Mouse (Mus musculus) large intestine, adult 2 months (tissue): ENCODE measurements at regions not wholly inside any gene's neighbourhood (a gene's known extent, or its start where the extent isn't known, plus 50 kb on each side); places are given as distances from the start of the nearest gene placed in this dataset.
"Not testable (repeated sequence)": the region's sequence is repeated elsewhere in the genome, so short reads cannot be mapped to it uniquely, and the experiment has no call there.

ENCODE experiments used
- DNase-seq: peaks from one replicate; pipeline ENCODE4 v3.0.0-alpha.2; 2012; ENCODE audit warnings: low read depth, low spot score
- WGBS: fragments of 180-500 bp; shearing (Covaris S2); methylation state at CpG from one replicate; pipeline ENCODE4 v1.1.7; 2018; 5-methylcytosine and 5-hydroxymethylcytosine counted together

DNA sequence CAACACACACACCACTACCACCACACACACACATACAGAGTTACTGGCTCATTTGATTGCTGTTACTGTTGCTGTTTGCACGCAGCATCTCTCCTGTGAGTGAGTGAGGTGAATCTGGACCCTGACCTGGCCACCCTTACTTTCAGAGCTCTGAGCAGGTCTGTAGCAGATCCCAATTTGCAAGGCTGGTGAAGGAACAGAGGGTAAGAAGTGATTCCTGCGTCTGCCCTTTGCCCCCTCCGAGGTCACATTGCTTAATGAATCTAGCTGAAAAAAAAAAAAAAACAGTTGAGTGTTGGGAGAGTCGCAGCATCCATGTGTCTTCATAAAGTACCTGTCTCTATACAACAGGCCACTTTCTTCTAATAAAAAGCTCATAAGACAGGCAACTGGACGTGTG lies 224.1 kb upstream of the Klf3 start:
- WGBS = 31% methylated on average over 5 of the region's 5 CpGs

DNA sequence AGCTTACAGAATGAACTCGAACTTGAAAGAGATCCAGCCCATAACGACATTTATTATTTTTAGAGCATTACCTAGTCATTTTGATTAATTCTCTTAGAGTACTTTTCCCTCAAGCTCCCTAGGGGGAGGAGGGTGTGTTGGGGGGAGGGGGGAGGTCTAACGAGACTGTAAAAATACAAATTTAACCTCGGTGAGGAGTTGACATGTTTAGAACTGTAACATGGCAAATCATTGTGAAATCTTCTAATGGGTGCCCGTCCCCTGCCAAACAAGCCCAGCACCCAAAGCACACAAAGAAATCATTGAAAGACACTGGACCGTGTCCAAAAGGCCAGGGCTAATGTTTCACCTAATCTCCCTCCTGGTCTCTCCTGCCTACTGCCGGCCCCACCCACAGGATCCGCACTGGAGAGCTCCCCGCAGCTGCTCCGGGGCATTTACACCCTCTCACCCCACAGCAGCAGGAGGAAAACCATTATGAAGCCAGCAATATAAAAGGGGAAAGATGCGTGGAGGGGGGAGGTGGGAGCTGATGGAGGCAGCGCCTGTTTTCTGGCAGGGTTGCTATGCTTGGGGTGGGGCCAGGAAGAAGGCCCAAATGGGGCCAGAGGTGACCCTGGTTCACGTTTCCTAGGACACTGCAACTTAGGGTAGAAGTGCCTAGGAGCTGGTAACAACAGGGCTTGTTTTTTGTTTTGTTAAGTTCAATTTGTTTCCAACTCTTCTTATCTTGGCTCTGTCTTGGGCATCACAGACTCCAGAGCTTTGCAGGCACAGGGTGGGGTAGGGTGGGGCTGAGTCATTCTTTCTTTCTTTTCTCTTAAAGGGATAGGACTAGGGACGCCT lies 223.5 kb upstream of the Klf3 start:
- DNase-seq = peak; percentile 91
- 8% methylated on average over 14 of the region's 14 CpGs for WGBS

More for the DNA sequence above, 224.1 kb upstream of the Klf3 start:
- DNase-seq = no peak

DNA sequence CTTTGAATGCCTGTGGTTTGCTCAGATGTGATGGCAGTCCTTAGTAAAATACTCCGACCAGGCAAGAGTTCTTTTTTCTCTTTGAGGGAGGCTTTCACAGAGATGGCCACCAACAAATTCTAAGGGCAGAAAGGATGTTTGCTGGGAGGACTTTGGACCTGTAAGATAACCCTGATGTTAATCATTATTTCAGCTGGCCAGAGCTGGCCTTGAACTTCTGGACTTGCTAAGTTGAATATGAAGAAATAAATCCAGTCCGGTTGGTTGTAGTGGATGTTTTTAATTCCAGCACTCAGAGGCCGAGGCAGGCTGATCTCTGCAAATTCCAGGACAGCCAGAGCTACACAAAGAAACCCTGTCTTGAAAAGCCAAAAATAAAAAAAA lies 222.9 kb upstream of the Klf3 start:
- WGBS = 32% methylated on average over 3 of the region's 3 CpGs
- no peak for DNase-seq

DNA sequence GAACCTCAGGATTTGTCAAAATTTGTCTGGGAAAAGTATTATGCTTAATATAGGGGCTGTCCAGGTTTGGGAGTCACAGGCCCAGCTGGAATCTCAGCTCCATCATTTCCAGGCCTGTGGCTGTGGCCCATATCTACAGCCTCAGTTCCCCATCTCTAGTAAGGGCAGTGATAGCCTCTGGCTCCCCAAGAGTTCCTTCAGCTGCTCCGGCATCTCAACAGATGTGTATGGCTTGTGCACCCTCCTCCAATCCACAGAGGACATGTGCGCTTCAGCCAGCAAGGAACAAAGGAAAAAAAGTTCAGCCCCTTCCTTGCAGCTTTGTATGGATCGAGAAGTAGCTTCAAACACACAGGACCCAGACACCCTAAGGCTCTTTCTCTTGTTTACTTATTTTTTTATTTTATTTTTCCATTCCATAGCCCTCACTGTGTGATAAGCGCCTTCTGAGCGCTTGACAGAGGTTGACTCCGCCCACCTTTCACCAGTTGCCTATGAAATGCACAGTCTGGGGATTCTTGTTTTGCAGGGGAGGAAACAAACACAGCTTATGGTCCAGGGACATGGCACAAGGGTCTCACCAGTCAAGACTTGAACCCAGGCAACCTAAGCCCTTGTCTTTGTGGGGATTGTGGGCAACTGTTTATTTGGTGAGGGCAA lies 222.3 kb upstream of the Klf3 start:
- DNase-seq = no peak
- 92% methylated on average over 6 of the region's 6 CpGs for WGBS

DNA sequence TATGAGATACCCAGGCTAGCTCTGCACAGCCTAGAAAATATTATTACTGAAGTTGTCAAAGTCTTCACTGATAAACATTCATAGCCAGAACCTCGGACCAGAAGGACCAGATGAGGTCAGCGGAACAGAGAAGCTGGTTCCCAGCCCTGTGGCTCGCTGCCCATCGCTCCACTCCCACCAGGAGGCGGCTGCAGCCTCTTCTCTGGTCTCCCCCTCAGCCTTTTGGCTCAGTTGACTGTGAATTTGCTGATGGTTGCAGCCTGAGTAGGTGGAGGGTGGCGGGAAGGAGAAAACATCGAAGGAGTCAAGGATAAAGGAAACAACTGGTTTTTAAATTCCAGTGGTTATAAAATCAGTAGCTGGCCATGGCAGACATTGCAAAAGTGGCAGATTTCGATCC lies 221.7 kb upstream of the Klf3 start:
- 67% methylated on average over 8 of the region's 8 CpGs for WGBS
- no peak for DNase-seq

DNA sequence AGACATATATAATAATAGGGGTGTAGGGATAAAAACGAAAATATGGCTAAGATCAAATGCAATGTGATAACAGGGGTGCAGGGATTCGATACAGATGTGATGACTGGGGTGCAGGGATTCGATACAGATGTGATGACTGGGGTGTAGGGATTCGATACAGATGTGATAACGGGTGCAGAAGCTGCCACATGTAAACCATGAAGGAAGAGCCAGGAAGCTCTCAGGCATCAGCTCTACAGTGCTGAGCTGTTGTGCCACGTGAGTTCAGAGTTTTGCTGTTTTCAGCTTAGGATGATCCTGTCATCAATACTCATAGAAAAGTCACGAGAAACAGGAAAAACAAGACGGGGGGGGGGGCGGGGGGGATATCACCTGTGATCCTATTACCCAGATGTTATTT lies 221.2 kb upstream of the Klf3 start:
- WGBS = 77% methylated on average over 9 of the region's 9 CpGs
- DNase-seq = no peak

DNA sequence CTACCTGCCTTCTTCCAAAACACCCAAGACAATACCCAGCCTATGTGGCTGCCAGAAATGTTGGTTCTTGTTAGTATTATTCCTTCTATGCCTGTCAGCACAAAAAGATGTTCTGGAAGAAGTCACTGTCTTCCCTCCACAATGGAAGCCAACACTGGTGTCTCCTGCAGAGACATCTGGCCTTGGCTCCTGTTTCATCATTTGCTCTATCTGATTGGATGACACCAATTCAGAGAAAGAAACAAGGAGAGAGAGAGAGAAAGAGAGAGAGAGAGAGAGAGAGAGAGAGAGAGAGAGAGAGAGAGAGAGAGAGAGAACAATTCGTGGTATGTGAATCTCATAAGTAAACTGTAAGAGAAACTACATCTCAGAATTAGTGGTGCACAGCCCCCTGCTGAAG lies 218.9 kb upstream of the Klf3 start:
- 60% methylated on average over 1 of the region's 1 CpGs for WGBS

DNA sequence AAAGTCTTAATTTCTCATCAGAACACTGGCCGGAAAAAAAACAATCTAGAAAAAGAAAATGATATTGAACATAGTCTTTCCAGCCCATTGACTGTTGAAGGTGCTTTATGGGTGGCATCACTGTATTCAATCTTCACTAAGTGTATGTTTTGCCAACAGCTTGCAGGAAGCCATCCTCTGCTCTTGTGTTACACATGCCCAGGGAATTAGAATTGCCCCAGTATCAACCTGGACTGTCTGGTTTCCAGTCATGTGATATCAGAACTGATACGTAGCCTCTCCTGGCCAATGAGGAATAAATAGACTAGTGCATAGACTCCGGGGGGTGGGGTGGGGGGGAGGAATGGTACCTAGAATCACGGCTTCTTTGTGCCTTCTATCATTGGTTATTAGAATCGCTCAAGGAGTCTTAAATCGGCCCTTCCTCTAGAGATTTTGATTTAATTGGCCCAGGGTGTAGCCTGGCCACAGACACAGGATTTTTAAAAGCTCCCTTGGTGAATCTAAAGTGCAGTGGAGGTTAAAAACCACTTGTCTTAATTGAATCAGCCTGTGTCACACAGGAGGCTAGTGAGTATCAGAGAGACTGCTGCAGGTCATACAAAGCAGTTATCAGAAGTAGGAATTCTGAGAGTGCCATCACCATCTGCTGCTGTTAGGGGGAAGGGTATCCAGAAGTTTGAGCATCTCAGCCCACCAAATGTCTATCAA lies 218.0 kb upstream of the Klf3 start:
- WGBS = 89% methylated on average over 6 of the region's 6 CpGs
- no peak for DNase-seq

More for the DNA sequence above, 218.9 kb upstream of the Klf3 start:
- no peak for DNase-seq

DNA sequence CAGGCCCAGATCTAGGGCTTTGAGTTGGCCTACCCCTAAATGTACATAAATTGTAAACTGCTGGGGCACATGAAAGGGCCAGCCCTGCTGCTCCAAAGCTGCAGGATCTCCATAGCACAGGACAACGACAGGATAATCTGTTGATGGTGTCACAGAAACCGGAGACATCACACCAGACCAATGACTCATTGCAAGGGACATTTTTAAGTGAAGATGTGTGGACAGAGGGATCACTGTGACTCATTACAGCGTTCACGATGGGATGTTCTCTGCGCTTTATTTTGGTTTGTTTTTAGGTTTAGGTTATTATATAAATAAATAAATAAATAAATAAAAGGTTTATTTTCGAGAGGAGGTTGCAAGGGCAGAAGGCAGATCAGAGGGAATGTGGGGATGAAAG lies 216.9 kb upstream of the Klf3 start:
- DNase-seq = no peak
- WGBS = 81% methylated on average over 6 of the region's 6 CpGs

DNA sequence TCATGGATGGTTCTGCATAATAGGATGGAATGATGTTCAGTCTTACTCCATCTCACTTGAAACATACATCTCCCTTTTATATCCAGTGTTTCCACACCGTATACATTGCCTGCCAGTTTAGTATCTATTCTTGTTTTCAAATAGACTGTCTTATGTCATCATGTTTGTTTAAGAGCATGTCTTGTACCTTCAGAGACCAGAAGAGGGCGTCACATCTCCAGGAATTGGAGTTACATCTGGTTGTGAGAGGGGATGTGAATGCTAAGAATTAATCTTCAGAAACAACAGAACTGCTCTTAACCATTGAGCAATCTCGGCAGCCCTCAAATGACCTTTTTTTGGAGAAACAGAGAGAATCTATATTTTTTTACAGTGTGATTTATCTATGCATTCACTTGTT lies 216.3 kb upstream of the Klf3 start:
- no peak for DNase-seq
- WGBS = 95% methylated on average over 3 of the region's 3 CpGs

DNA sequence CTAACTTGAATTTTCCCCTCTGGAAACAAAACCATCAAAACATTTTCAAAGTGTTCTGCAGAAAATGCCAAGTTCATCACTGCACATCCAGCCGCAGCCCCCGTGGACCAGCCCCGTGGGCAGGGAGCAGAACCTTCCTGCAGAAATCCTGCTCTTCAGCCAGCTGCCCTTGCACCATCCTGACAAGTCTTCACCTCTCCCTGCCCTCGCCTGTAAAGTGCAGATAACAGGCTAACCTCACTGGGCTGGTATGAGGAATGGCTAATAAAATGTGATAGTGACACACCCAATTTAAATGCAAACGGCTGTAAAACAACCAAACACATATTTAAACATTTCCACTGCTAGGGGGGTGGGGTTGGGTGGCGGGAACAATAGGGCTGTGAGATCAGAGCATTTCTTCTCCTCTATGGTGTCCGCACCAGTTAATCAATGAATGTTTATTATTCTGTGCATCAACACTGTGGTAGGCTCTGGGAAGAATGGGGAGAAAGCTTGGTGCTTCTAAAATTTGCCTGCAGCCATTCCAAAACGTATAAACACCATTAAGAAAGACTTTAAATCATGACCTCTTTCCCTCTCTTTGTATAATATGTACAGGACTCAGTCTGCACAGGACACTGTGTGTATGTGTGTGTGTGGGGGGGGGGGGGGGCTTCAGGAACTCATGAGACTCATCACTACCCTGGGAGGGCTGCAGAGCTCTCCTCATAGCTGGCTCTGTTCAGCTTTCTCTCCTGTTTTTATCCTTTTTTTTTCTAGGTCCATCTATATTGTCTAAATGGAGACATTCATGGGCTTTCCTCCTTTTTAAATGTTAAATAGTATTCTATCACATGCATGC lies 215.1 kb upstream of the Klf3 start:
- WGBS = 18% methylated on average over 8 of the region's 8 CpGs
- DNase-seq = peak; percentile 82

DNA sequence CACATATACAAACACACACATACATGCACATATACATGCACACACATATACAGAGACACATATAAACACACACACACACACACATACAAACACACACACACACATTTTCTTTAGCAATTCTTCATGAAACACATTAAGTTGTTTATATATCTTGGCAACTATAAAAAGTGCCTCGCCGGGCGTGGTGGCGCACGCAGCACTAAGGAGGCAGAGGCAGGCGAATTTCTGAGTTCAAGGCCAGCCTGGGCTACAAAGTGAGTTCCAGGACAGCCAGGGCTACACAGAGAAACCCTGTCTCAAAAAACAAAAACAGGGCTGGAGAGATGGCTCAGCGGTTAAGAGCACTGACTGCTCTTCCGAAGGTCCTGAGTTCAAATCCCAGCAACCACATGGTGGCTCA lies 214.4 kb upstream of the Klf3 start:
- WGBS = 91% methylated on average over 8 of the region's 8 CpGs
- DNase-seq = not testable (repeated sequence)

DNA sequence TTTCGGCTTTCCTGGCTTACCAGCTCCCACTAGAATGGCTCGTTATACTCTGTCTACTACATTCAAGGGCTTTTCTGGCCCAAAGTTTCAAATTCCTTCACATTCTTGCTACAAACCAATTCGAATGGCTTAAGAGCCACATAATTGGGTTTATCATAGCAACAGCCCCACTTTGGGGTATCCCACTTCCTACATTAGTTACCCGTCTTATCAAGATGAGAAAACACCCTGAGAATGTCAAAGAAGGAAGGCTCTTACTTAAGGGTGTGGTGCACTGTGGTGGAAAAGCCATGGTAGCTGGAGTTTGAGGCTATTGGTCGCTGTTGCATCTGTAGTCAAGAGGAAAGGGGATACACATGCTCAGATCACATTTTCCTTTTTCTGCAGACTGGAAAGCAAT lies 213.2 kb upstream of the Klf3 start:
- 93% methylated on average over 5 of the region's 5 CpGs for WGBS
- DNase-seq = no peak

DNA sequence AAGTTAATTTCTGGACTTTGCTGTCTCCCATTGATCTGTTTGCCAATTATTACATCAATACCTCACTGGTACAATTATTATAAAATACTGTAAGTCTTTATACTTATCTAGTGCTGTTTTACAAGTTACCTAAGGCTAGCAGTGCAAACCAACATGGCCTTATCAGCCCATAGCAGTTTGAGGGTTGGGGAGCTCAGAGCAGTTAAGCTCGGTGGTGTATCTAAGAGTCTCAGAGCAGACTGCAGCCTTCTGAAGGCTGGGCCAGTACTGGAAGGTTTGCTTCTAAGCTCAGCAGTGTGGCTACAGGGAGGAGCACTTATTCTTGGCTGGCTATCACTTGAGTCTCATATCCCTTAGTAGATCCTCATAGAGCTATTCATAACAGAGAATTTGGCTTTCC lies 212.4 kb upstream of the Klf3 start:
- 37% methylated on average over 1 of the region's 1 CpGs for whole genome bisulfite sequencing
- no peak for DNase-seq

DNA sequence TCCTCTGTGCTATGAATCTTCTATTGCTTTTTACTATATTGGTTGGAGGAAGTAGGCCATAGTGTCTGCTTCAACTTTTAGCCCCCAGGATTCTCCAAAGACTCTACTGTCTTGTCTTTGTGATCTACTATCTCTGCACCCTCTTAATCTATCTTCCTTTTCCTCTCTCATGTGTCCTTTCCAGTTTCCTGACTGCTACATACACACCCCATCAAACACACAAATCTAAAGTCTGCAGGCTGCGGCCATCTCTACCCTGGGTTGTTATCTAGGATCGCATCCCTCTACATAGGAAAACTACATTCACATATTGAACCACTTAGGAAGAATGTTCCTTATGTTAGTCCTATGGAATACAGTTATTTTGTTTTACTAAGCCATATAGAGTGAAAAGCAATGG lies 211.4 kb upstream of the Klf3 start:
- no peak for DNase-seq
- WGBS = 99% methylated on average over 2 of the region's 2 CpGs

DNA sequence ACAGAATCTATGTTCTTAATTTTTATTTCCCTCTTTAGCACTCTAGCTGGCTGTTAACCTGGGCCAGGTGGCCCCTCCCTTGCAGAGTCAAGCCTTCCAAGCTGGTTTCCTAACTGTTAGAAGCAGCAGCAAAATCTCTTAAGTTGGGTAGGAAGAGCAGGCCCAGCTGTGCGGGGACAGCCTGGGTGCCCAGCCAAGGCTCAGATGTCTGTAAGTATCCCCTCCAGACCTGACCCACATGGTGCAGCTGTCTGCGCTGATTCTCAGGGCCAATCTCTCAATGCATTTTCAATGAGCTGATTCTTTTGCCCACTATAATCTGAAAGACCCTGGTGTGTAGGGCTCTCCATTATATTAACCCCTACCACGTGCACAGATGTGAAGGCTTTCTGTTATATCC lies 208.0 kb upstream of the Klf3 start:
- 39% methylated on average over 3 of the region's 3 CpGs for WGBS

DNA sequence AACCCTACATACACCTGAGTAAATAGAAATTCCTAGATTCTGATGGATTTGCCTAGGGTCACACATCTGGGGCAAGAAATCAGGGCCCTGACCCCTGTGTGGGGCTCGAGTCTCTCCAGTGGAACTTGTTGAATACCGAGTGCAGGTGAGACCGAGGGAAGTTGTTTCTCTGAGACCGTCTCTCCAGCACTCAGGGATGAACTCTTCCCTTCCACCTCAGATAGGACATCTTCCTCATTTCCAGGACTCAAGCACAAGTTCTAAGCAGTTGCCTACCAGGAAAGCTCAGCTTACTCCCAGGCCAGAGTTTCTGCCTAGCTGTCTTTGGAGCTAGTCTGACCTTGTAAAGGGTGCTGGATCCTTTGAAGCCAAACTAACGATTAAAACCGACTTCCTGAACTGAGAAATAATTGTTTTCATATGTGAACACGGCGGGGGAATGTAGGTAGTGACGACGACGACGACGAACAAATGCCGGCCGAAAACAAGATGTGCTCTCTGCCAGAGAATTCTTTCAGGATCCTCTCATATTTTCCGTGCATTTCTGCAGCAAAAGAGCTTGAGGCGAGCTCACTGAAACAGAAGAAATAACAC lies 207.3 kb upstream of the Klf3 start:
- DNase-seq = no peak
- WGBS = 45% methylated on average over 17 of the region's 17 CpGs

More for the DNA sequence above, 208.0 kb upstream of the Klf3 start:
- DNase-seq = no peak

DNA sequence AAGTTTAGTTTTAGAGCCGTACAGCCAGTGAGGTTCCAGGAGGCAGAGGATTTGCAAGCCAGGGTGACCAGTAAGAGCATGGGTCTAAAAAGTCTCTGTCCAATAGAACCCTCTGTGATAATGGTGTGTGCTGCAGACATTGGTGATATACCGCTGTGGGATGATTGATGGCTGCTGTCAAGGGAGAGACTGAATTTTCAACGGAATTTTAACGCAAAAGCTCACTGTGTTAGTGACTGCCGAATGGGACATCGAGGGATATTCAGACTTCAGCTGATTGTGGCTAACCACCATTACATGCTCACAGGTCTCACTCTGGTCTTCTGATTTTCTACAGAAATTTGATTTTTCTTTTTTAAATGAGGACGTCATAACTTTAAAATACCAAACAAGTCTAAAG lies 206.2 kb upstream of the Klf3 start:
- 91% methylated on average over 7 of the region's 7 CpGs for WGBS

DNA sequence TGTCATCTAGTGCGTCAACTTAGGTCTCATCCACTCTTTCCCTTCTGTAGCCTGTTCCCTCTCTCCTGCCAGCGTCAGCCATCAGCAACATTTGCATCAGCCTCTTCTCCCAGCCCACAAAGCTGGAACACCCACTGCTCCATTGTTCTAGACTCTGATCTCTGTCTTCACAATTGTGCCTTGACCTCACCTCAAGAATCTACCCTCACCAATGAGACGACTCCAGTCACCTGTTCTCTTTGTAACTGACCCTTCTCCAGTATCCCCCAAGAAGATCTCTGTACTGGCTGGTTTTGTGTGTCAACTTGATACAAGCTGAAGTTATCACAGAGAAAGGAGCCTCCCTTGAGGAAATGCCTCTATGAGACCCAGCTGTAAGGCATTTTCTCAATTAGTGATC lies 205.7 kb upstream of the Klf3 start:
- DNase-seq = no peak
- 96% methylated on average over 3 of the region's 3 CpGs for WGBS

More for the DNA sequence above, 206.2 kb upstream of the Klf3 start:
- DNase-seq = no peak
